Mouse (Mus musculus) liver, embryonic 12.5 days (tissue): Measurements from ENCODE around the gene Jpt1. TPM values are rescaled to one million over a fixed set of nuclear protein-coding genes. Genes with fewer than 3 reads are reported as not detected.
"Not testable (repeated sequence)": the region's sequence is repeated elsewhere in the genome, so short reads cannot be mapped to it uniquely, and the experiment has no call there.

ENCODE experiments used
- ATAC-seq: fragments of 200-750 bp; cut with Nextera tagmentation; 2 replicates; pipeline ENCODE4 v1.8.0; 2017; ENCODE audit warnings: moderate number of reproducible peaks, mild to moderate bottlenecking, moderate library complexity
- H3K27ac ChIP-seq: fragments of 300-500 bp; sonication (generic); 2 replicates; pipeline ENCODE4 v1.5.1; 2016; ENCODE audit warnings: mild to moderate bottlenecking
- H3K27me3 ChIP-seq: fragments of 300-500 bp; sonication (generic); replicated peaks from 2 replicates; pipeline ENCODE4 v1.6.1; 2016; ENCODE audit warnings: mild to moderate bottlenecking, moderate library complexity
- H3K36me3 ChIP-seq: fragments of 300-500 bp; sonication (generic); 2 replicates; pipeline ENCODE4 v1.6.1; 2016; ENCODE audit warnings: mild to moderate bottlenecking, moderate library complexity
- H3K4me1 ChIP-seq: fragments of 300-500 bp; sonication (generic); 2 replicates; pipeline ENCODE4 v1.6.1; 2016
- H3K4me2 ChIP-seq: fragments of 300-500 bp; sonication (generic); 2 replicates; pipeline ENCODE4 v1.6.1; 2016; ENCODE audit warnings: mild to moderate bottlenecking, moderate library complexity
- H3K4me3 ChIP-seq: fragments of 300-500 bp; sonication (generic); 2 replicates; pipeline ENCODE4 v1.5.1; 2016; ENCODE audit warnings: mild to moderate bottlenecking, moderate library complexity
- H3K9ac ChIP-seq: fragments of 300-500 bp; sonication (generic); 2 replicates; pipeline ENCODE4 v1.6.1; 2016; ENCODE audit warnings: mild to moderate bottlenecking, moderate library complexity
- H3K9me3 ChIP-seq: fragments of 300-500 bp; sonication (generic); replicated peaks from 2 replicates; pipeline ENCODE4 v1.6.1; 2016; ENCODE audit warnings: mild to moderate bottlenecking, moderate library complexity
- WGBS: fragments of 180-500 bp; shearing (Covaris S2); methylation state at CpG from one replicate; pipeline ENCODE4 v1.1.7; 2016; ENCODE audit not compliant: insufficient replicate concordance; 5-methylcytosine and 5-hydroxymethylcytosine counted together
- polyA plus RNA-seq: library from polyadenylated mRNA; unstranded; fragments of >200 nt; fragmentation: Nextera tagmentation; extraction: Ambion mirVana; gene quantifications from 2 replicates; pipeline ENCODE4 v1.2.1, GENCODE M21; 2016

Gene Jpt1
- polyA plus RNA-seq, 1 experiment from 2014 or later: 318 TPM

DNA sequence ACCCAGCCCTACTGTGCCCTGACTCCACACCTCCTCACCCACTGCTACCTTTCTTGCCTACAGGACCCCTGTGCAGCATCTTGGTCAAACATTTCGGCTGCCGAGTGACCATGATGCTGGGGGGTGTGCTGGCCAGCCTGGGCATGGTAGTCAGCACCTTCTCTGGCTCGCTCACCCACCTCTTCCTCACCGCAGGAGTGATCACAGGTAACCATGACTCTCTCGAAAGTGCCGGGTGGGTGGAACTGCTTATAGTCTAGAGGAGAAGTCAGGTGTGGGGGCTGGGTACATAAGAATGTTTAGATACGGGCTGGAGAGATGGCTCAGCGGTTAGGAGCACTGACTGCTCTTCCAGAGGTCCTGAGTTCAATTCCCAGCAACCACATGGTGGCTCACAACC, 49.3 kb downstream of the Jpt1 start:
- 67% methylated on average over 8 of the region's 8 CpGs for WGBS
- H3K36me3 ChIP-seq: no peaks in the 10 kb centered on the region
- no peak overlapping the region for H3K9ac ChIP-seq
- no peak overlapping the region for H3K27ac ChIP-seq
- no peak for ATAC-seq
- no peaks in the 10 kb centered on the region for H3K9me3 ChIP-seq
- H3K27me3 ChIP-seq: peaks cover 37% of the 10 kb centered on the region
- no peaks in the 10 kb centered on the region for H3K4me1 ChIP-seq
- no peak overlapping the region for H3K4me2 ChIP-seq
- no peak overlapping the region for H3K4me3 ChIP-seq

DNA sequence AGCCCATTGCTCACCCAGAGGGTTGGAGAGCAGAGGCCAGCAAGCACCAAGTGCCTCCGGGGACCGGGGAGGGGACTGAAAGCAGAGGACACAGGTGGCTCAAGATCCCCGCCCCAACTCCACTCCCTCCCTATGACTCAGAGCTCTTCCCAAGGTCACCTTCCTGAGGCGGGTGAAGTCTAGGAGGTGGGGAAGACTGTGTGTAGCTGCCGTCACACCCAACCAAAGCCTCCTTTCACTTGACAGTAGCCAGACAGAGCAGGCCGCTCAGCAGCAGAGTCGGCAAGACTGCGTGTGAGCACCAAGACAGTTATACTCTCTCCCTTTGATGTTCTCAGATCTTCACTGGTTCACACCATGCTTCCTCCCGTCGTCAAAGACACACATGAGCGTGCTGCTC, 50.8 kb downstream of the Jpt1 start:
- H3K4me2 ChIP-seq: no peak overlapping the region
- H3K27me3 ChIP-seq: peaks cover 37% of the 10 kb centered on the region
- H3K27ac ChIP-seq: no peak overlapping the region
- WGBS: 52% methylated on average over 11 of the region's 11 CpGs
- no peaks in the 10 kb centered on the region for H3K36me3 ChIP-seq
- no peaks in the 10 kb centered on the region for H3K4me1 ChIP-seq
- no peak overlapping the region for H3K4me3 ChIP-seq
- no peak overlapping the region for H3K9ac ChIP-seq
- ATAC-seq: no peak
- no peaks in the 10 kb centered on the region for H3K9me3 ChIP-seq

GRCm38 (mm10) chr11:115462243-115462891, 51.8 kb downstream of the Jpt1 start, which contains the start of gene Slc16a5:
Gene Slc16a5, plus strand, starts transcription at chr11:115462474.
- ATAC-seq: no peak
- 51% methylated on average over 16 of the region's 16 CpGs for WGBS
- Histone ChIP-seq H3K27ac (no peak within 1 kb of the TSS), H3K27me3 (peaks cover 37% of the 10 kb centered on the region), H3K9ac (no peak within 1 kb of the TSS), H3K36me3 (no peaks in the 10 kb centered on the region), H3K9me3 (no peaks in the 10 kb centered on the region), H3K4me3 (no peak within 1 kb of the TSS), H3K4me2 (no peak within 1 kb of the TSS), H3K4me1 (peaks cover 7% of the 10 kb centered on the region)

DNA sequence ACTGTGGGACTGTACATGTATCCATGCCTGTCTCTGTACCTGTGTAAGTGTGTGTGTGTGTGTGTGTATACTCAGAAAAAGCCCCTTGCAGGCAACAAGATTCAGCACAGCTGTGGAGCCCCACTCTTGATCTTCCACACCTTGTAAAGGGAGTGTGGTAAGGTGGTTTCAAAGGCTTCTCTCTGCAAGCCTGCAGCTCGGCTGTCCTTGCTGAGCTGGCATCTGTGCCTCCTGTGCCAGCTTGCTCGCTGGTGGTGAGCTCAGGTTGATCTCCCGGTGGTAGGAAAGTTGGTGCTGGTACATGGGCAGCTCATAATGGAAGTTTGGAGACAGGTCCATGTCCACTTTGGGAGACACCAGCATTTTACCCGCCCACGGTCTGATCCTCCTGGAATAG, 52.3 kb downstream of the Jpt1 start:
- no peak overlapping the region for H3K4me3 ChIP-seq
- H3K27ac ChIP-seq: no peak overlapping the region
- H3K4me2 ChIP-seq: no peak overlapping the region
- no peak overlapping the region for H3K9ac ChIP-seq
- no peaks in the 10 kb centered on the region for H3K9me3 ChIP-seq
- H3K27me3 ChIP-seq: peaks cover 37% of the 10 kb centered on the region
- H3K4me1 ChIP-seq: peaks cover 11% of the 10 kb centered on the region
- ATAC-seq: no peak
- no peaks in the 10 kb centered on the region for H3K36me3 ChIP-seq
- WGBS: 61% methylated on average over 5 of the region's 5 CpGs

DNA sequence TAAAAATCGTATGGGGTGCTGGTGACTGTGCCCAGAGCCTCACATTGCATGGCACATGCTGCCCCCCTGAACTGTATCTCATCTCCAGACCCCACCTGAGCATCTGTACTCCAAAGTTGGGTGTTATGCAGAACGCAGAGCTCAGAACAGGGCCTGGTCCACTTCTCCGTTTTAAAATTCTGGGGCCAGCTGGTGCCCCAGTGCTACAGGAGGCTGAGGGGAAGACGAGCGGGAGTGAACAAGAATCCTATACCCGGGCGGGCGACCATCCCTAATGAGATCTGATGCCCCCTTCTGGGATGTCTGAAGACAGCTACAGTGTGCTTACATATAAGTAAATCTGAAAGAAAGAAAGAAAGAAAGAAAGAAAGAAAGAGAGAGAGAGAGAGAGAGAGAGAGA, 53.2 kb downstream of the Jpt1 start:
- no peak for ATAC-seq
- WGBS: 22% methylated on average over 8 of the region's 8 CpGs
- Histone ChIP-seq H3K9me3 (no peaks in the 10 kb centered on the region), H3K36me3 (no peaks in the 10 kb centered on the region), H3K4me3 (no peak overlapping the region), H3K9ac (no peak overlapping the region), H3K4me1 (peaks cover 11% of the 10 kb centered on the region), H3K27me3 (peaks cover 37% of the 10 kb centered on the region), H3K27ac (no peak overlapping the region), H3K4me2 (no peak overlapping the region)

DNA sequence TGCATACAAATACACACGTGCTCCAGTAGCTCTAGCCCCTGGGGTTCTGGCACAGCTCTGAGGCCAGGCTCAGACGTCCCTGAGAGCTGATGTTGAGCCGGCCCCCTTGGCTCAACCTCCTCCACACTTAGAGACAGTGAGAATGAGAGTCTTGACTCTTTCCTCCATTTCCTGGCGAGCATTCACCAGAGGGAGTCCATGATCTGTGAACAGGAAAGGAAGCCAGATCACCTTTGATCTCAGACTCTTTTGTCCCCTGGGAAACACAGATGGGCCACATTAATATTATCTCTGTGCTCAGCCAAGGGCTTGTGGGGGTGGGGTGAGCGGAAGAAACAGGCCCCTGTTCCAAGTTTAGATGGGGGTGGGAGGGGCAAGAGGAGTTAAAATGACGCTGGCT, 56.8 kb downstream of the Jpt1 start:
- no peak overlapping the region for H3K27ac ChIP-seq
- peaks cover 11% of the 10 kb centered on the region for H3K27me3 ChIP-seq
- WGBS: 33% methylated on average over 6 of the region's 6 CpGs
- H3K4me3 ChIP-seq: no peak overlapping the region
- H3K4me2 ChIP-seq: no peak overlapping the region
- H3K9me3 ChIP-seq: no peaks in the 10 kb centered on the region
- H3K36me3 ChIP-seq: no peaks in the 10 kb centered on the region
- peaks cover 11% of the 10 kb centered on the region for H3K4me1 ChIP-seq
- no peak overlapping the region for H3K9ac ChIP-seq
- ATAC-seq: no peak

GRCm38 (mm10) chr11:115456182-115456581, 58.0 kb downstream of the Jpt1 start:
- no peak overlapping the region for H3K4me2 ChIP-seq
- ATAC-seq: no peak
- peaks cover 11% of the 10 kb centered on the region for H3K4me1 ChIP-seq
- no peak overlapping the region for H3K9ac ChIP-seq
- no peak overlapping the region for H3K4me3 ChIP-seq
- H3K36me3 ChIP-seq: no peaks in the 10 kb centered on the region
- H3K27ac ChIP-seq: no peak overlapping the region
- H3K9me3 ChIP-seq: no peaks in the 10 kb centered on the region
- no peaks in the 10 kb centered on the region; the same call in 1 of the 2 replicates for H3K27me3 ChIP-seq
- 77% methylated on average over 5 of the region's 5 CpGs for WGBS

GRCm38 (mm10) chr11:115455619-115456018, 58.6 kb downstream of the Jpt1 start:
- Histone ChIP-seq H3K4me3 (no peak overlapping the region), H3K36me3 (no peaks in the 10 kb centered on the region), H3K27me3 (no peaks in the 10 kb centered on the region), H3K9me3 (no peaks in the 10 kb centered on the region), H3K4me2 (no peak overlapping the region), H3K4me1 (peaks cover 11% of the 10 kb centered on the region), H3K27ac (no peak overlapping the region), H3K9ac (no peak overlapping the region)
- ATAC-seq: no peak
- 75% methylated on average over 15 of the region's 15 CpGs for WGBS

DNA sequence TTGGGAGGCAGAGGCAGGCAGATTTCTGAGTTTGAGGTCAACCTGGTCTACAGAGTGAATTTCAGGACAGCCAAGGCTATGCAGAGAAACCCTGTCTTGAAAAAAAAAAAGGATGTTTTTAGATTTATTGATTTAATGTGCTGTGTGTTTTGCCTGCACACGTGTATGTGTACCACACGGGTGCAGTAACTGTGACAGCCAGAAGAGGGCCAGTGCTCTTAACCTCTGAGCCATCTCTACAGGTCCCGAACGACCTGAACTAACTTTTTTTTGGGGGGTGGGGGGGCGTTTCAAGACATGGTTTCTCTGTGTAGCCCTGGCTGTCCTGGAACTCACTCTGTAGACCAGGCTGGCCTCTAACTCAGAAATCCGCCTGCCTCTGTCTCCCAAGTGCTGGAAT, 59.4 kb downstream of the Jpt1 start:
- not testable (repeated sequence) for H3K4me3 ChIP-seq, H3K36me3 ChIP-seq, H3K4me2 ChIP-seq, H3K27ac ChIP-seq, H3K9me3 ChIP-seq, ATAC-seq, H3K9ac ChIP-seq, H3K27me3 ChIP-seq
- peaks cover 14% of the 10 kb centered on the region for H3K4me1 ChIP-seq
- 73% methylated on average over 6 of the region's 6 CpGs for WGBS

DNA sequence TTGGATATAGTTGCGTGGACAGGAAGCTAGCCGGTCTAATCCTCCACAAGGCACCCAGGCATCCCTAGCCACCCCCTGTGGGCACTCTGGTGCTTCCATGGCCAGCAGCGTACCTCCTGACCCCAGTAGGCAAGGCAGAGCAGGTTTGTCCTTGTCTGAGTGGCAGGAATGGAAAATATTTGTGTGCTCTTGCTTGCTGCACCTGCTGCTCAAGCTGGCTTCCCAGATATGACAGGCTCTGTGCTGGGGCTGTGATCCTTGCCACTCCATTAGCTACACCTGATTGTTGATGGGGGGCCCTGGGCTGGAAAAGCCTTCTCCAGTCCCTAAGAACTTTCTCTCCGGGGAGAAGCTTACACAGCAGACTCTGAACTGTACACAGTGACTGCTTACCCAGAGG, 60.9 kb downstream of the Jpt1 start:
- Histone ChIP-seq H3K4me2 (no peak overlapping the region), H3K36me3 (no peaks in the 10 kb centered on the region), H3K4me3 (no peak overlapping the region), H3K9ac (no peak overlapping the region), H3K9me3 (no peaks in the 10 kb centered on the region), H3K27me3 (peaks cover 7% of the 10 kb centered on the region; the same call in 1 of the 2 replicates), H3K4me1 (peaks cover 19% of the 10 kb centered on the region), H3K27ac (no peak overlapping the region)
- 53% methylated on average over 4 of the region's 4 CpGs for WGBS
- ATAC-seq: no peak

DNA sequence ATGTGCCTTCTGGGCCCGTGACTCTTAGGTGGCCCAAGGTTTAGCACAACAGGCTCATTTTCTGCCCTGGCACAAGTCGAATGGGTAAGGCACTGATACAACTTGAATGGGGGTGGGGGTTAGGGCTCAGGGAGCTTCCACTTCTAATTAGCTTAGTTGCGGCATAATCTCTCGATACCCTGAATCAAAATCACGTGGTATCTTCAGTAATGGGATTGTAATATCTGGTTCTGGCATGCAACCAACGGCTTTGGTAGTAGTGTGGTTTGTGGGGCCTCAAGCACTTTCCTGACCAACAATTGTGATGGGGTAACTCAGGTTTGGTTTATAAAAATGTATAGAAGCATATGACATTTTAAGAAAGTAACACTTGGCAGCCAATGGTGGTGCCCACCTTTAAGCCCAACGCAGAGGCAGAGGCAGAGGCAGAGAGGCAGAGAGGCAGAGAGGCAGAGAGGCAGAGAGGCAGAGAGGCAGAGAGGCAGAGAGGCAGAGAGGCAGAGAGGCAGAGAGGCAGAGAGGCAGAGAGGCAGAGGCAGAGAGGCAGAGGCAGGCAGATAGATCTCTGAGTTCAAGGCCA, 61.8 kb downstream of the Jpt1 start:
- no peak overlapping the region for H3K4me3 ChIP-seq
- H3K9ac ChIP-seq: no peak overlapping the region
- H3K27me3 ChIP-seq: peaks cover 16% of the 10 kb centered on the region; the same call in 1 of the 2 replicates
- WGBS: 68% methylated on average over 7 of the region's 7 CpGs
- no peaks in the 10 kb centered on the region for H3K36me3 ChIP-seq
- H3K9me3 ChIP-seq: no peaks in the 10 kb centered on the region
- no peak overlapping the region for H3K4me2 ChIP-seq
- peaks cover 12% of the 10 kb centered on the region for H3K4me1 ChIP-seq
- no peak overlapping the region for H3K27ac ChIP-seq
- no peak for ATAC-seq

- no peak overlapping the region for H3K9ac ChIP-seq
- WGBS: 64% methylated on average over 8 of the region's 8 CpGs
- ATAC-seq: no peak
- no peaks in the 10 kb centered on the region for H3K36me3 ChIP-seq
- H3K4me1 ChIP-seq: peaks cover 9% of the 10 kb centered on the region; the same call in 1 of the 2 replicates
- no peaks in the 10 kb centered on the region for H3K9me3 ChIP-seq
- no peak overlapping the region for H3K27ac ChIP-seq
- no peak overlapping the region for H3K4me3 ChIP-seq
- H3K27me3 ChIP-seq: peaks cover 16% of the 10 kb centered on the region; the same call in 1 of the 2 replicates
- H3K4me2 ChIP-seq: no peak overlapping the region
Observed at GRCm38 (mm10) chr11:115451781-115452241, 62.4 kb downstream of the Jpt1 start.
